Mouse (Mus musculus) thymus, postnatal 25 days (tissue): ENCODE measurements around the gene Nrbp1.

ENCODE experiments used
- DNase-seq: peaks from one replicate; pipeline ENCODE4 v3.0.0; 2022

Gene Nrbp1

DNA sequence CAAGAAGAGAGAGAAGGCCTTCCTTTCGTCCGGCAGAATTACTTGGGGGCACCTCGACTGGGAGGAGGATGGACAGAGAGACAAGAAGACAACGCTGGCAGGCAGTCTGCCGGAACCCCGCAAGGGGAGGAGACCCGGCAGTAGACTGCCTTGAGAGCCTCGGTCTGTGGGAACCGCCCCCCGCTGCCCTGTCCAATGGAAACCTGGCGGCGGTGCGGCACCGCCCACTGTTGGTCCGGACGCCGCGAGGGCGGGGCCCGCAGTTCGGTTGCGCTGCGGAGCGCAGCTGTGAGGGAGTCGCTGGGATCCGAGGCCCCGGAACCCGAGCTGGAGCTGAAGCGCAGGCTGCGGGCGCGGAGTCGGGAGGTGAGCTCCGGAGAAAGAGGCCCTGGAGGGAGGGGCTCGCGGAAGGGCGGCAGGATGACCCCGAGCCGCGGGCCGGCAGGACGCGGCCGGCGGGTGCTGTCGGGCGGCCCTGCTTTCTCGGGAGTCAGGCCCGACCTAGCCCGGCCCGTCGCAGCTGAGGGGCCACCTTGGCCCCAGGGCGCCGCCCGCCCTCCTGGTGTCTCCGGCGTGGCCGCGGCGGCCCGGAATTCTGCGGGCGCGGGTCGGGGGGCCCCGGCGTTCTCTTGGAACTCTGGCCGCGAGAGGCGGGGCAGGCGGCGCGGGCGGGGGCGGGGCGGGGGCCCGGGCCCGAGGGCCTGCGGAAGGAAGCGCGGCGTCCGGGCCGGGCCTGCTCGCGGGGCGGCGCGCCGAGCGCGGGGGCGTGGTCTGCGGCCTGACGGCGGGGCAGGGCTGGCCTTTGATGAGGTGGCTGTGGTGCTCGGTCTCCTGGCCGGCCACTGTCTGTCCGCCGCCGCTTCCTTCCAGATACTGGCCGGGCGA is at the start of gene Nrbp1, which contains the start of gene Gm9970:
Nrbp1 (plus strand) TSS at position 228 of the 885 bp plus-strand sequence.
Gm9970 (minus strand) TSS at position 596 of the 885 bp plus-strand sequence.
- DNase-seq: peak; percentile 96

DNA sequence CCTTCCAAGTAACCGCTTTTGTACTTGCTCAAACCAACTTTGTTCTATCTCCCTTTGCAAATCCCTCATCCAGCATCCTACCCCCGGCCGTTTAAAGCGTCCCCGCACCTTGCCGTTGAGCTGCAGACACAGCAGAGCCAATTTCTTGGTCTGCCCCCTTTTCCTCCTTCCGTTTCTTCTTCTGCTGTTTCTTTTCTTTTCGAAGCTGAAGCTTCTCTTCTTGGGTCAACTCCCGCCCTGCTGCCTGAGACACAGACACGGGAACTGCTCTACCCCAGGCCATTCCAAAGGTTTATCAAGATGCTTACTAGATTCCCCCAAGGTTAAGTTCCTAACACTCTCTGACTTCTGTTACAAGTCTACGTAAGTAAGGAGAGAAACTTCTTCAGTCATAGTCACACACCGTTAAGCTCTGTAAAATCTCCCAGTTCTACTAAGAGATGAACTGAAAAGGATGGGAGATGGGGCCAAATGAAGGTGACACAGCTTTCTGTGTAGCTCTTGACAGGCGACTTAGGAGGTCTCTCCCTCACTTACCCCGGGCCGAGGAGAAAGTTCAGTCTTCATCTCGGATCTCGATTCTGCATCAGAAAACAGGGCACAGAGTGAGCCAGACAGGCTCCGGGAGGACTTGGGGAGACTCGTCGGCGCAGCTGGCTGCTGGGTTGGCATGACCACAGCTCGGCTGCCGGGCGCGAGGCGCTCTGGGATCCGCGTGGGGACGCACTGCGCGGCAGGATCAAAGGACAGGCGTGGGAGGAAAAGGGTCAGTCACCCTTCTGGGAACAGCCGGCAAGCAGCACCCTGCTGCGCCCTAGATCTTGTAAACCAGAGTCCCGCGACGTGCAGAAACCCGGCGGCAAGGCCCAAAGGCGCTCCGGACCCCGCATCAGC is 48.4 kb upstream of the Nrbp1 start:
- DNase-seq: no peak

DNA sequence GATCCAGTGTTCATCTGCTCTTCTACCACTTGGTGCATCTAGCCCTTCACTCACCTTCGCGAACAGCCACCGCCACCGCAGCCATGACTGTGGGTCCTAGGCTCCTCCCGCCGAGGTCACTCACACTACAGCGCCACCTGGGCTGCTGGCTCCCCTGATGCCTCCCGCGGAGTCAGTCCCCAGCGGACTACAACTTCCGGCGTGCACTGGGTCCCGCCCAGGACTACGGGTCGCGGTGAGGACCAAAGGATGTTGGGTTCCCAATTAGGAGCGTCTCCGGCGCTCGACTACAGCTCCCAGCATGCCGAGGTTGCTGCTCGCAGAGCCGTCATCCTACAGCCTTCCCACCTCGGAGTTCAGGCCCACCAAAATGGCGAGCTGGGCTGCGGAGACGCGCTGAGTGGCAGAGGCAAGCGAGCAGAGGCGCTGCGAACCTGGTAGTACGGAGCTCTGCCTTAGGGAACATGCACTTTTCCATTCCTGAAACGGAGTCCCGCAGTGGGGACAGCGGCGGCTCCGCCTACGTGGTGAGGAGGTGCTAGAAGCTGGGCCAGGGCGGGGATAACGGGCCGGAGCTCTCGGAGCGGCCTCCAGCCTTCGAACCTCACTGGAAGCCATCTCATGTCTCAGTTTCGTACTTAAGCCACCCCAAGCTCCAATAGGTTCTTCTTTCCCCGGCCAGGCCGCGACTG is 47.6 kb upstream of the Nrbp1 start, which contains the start of the genes Snx17 and Eif2b4:
Snx17 (plus strand) TSS at position 289 of the 692 bp plus-strand sequence.
Eif2b4 (minus strand) TSS at position 492 of the 692 bp plus-strand sequence.
- peak; percentile 100 for DNase-seq

DNA sequence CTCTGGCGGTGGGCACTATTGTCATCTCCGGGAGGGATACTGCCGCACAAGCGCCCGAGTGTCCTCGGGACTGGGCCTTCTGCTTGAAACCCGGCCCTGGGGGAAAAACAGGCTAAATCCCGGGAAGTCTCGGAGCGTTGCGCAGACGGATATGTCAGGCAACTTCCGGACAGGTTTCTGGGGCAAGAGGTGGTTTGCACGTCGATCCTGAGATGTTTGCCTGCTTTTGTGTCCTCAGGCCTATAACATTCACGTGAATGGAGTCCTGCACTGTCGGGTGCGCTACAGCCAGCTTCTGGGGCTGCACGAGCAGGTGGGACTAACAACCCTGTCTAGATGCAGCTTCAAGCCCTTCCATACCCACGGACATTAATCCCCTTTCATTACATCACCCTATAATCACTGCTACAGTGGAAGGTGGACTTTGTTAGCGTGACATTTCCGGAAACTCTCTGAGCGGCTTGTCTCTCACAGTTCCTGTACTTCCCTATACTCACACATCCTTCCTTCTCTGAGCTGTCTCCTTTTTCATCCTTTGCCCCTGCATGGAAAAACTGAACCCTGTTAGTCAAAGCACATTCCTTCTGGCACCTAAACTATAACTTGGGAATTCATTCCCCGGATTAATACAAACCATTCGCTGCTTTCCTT is 46.9 kb upstream of the Nrbp1 start:
- no peak for DNase-seq

DNA sequence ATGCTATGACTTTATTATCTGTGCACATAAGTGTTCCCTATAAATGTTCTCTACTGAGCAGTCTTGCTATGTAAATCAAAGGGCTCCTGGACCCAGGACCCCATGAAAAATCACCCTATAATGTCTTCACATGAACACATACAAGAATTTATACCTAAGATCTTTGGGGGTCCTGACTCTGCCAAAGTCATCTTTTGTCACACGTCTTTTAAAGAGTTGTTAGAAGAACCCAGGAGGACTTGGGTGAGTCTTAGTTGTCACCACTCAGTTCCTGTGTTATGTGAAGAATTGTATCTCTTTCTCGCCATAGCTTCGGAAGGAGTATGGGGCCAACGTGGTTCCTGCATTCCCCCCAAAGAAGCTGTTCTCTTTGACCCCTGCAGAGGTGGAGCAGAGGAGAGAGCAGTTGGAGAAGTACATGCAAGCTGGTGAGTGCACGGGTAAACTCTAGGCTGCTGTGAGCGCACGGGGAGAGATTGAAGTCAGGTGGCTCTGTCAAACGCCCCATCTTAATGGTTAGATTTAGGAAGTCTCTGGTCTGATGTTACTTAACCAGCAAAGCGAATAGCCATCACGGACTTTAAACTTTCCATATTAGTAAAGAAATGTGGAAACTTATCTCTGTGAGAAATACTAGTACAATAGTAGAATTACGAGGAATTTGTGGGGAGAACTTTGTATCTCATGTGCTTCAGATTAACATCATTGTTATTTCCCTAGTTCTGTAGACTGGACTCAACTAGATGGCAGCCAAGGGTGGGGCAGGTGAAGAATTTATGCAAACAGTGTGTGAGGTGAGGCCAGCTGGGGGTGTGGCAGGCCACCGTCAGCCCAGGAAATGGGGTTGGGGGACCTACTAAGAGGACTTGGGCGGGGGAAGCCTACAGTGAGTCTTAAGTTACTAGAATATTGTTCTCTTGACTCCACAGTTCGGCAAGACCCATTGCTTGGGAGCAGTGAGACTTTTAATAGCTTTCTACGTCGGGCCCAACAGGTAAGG is 45.9 kb upstream of the Nrbp1 start:
- no peak for DNase-seq

DNA sequence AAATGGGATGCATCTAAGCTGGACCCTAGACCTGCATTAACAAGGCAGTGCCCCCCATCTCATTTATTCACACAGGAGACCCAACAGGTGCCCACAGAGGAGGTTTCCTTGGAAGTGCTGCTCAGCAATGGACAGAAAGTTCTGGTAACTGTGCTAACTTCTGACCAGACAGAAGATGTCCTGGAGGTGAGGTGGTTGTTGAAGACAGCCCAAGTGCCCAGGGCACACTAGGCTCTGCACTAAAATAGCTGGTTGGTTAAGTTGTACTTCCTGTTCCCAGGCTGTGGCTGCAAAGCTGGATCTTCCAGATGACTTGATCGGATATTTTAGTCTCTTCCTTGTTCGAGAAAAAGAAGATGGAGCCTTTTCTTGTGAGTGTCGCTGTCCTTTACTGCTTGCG is 45.0 kb upstream of the Nrbp1 start:
- no peak for DNase-seq

DNA sequence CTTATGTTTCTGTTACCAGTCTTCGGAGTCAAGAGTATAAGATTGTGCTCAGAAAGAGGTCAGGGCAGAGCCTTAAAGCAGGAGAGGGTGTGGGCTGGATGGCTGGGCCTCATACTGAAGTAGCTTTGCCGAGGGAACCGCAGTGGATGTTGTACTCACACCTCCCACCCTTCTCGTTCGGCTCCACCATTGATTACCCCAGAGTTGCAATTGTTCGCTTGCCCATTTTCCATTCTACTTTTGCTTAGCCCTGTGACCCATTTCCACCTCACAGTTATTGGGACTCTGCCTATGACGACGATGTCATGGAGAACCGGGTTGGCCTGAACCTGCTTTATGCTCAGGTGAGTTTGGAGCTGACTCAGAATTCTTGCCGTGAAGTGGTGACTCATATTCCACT is 44.5 kb upstream of the Nrbp1 start:
- DNase-seq: no peak

DNA sequence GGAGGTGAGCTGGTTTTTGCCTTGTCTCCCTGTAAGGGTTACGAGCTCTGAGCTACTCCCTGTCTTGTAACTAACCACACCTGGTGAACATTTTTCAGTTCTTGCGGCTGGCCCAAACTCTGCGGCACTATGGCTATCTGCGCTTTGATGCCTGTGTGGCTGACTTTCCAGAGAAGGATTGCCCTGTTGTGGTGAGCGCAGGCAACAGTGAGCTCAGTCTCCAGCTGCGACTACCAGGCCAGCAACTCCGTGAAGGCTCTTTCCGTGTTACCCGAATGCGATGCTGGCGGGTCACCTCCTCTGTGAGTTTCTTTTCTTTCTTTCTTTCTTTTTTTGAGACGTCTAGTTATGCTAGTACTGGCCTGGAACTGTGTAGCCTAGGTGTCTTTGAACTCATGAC is 43.6 kb upstream of the Nrbp1 start:
- no peak for DNase-seq

DNA sequence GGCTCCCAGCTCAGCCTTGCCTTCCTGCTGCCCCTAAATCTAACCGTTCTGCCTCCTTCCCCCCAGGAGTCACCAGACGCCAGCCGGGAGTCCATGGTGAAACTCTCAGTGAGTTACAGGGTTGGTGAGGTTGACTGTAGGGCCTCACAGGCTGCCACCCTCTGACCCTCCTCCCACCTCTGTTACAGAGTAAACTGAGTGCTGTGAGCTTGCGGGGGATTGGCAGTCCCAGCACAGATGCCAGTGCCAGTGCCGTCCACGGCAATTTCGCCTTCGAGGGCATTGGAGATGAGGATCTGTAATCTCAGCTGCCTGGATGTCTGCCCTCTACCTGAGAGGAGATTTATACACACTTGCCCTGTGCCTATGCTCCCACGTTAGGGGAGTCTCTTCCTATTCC is 42.5 kb upstream of the Nrbp1 start:
- DNase-seq: no peak

DNA sequence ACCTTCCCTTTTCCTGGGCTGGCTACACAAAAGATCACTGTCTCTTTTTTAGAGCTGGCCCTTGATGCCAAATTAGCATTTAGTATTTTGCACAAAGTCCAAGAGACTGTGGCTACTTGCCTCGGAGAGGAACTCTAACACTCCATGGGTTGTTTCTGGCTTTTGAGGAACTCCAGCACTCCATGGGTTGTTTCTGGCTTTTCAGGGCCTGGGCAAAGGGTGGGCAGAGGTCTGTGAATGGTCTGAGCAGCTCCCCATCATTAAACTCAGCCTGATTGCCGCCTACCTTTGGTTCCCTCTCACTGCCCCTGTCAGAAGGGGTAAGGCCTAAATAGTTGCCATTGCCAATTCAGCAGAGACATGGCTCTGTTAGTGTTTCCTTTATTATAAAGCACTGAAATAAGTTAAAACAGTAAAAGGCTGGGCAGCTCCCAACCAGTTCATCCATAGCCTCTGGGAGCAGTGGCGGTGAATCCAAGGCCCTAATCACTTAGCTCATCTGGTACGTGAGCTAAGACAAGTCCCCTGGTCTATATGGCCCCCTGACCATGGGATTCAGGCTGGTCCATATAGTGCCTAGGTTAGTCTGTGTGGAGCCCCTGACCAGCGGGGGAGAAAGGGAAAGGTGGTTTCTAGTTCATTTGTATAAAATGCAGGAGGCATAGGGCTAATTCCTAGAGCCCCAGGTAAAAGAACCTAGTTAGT is 41.9 kb upstream of the Nrbp1 start:
- no peak for DNase-seq

DNA sequence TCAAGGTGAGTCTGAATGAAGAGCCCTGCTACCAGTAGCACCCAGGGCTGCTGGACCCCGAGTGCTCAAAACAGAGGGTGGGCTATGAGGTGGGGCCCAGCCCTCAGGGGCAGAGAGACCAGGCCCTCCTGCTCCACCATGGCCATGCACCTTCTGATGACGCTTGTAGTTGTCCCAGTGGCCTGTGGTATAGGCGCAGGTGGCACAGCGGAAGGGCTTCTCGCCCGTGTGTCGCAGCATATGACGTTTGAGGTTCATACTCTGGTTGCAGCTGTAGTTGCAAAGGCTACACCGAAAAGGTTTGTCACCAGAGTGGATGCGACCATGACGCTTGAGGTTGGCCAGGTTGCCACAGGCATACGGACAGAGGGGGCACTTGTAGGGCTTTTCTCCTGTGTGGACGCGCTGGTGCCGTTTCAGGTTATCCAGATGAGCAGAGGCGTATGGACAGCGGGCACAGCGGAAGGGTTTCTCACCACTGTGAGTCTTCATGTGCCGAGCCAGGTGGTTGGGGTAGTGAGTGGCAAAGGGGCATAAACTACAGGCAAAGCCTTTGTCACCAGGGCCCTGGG is 41.3 kb upstream of the Nrbp1 start:
- DNase-seq: no peak

DNA sequence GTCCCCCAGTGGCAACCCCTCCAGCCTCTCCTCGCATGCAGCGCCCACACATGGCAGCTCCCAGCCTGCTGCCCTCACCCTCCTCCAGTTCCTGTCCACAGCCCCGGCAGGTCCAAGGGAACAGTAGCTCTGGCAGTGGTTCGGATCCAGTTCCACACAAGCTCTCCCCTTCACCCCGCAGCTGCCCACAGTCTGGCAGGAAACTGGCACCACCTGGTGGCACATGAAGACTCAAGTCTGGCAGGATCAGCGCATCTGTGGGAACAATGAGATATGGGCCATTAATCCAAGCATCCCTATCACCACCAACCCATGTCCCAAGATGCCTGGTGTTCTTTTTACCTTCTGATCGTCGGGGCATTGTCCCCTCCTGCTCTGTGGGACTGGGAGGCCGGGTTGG is 40.8 kb upstream of the Nrbp1 start:
- peak; percentile 27 for DNase-seq

DNA sequence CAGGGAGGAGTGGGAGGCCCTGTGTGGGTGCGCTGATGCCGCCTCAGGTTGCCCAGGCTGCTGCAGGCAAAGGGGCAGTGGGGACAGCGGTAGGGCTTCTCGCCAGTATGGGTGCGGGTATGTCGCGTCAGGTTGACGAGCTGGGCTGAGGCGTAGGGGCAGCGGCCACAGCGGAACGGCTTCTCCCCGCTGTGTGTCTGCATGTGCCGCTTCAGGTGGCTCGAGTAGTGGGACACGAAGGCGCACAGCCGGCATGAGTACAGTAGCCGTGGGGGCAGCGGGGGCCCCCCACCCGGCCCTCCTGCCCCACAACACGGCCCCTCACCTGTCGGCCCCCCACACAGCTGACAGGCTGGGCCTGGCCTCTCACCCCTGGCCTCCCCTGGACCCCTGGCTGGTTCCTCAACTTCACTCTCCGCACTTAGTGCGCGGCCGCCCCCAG is 40.3 kb upstream of the Nrbp1 start:
- DNase-seq: no peak

DNA sequence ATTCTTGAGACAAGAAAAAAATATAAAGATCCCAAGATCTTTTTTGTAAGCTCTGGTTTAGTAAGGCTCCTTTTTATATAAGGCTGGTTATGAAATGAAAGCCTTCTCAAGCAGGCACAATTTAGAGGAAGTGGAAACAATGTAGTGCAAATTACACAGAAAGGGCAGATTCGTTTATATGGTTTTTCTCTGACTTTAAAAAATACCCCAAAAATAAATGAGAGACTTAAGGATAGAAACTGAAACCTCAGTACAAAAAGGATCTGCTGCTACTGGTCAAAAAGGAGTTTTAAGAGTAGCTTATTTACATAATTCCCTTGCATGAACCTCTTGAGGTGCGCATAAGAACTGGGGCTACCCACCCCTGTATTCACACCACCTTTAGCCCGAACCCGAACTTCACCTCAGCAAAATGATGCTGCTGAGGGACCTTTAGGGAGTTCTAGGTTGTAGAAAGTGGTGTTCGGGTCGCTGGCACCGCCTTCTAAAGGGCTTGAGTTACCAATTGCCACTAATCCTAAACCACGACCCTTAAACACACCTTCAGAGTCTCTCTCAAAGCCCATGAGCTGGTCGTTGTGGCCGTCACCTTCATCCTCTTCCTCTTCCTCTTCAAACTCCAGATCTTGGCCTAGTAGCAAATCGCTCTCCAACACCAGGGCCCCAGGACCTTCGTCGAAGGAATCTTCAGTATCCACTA is 39.5 kb upstream of the Nrbp1 start:
- DNase-seq: no peak

DNA sequence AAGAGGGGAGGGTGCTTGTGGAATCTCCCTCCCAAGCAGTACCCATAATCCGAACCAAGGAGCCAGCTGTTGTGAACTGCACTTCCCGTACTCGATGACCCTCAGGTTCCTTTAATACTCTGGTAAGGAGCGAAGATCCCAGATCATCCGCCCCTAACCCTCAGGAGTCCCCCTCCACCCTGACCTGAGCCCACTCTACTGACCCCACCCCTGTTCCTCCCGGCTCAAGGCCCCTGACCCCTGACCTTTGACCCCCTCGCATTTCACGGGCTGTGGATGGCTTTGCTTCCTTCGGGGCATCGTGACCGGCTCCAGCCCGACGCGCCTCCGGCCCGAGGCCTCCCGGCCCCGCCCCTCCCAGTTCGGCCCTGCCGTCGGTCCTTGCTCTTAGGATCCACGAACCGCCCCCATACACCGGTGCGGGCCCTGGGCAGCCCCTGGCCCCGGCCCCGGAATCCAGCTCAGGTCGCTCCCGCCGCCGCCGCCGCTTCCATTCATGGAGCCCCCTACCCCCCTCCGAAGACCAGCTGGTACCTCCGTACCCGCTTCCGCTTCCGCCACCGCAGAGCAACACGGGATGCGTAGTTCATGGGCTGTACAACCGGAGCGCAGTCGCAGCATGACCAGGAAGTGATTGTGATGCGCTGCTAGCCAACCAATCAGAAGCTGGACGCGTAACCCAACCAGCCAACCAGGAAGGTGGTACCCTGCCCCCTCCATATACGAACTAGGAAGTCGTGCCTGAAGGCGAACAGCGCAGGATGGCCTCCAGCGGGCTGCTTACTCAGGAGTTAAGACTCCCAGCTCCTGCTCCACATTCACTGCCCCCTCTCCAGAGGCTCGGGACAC is 38.7 kb upstream of the Nrbp1 start, which contains the start of gene Zfp513:
Zfp513 (minus strand) TSS at position 562 of the 849 bp plus-strand sequence.
- DNase-seq: peak; percentile 93

DNA sequence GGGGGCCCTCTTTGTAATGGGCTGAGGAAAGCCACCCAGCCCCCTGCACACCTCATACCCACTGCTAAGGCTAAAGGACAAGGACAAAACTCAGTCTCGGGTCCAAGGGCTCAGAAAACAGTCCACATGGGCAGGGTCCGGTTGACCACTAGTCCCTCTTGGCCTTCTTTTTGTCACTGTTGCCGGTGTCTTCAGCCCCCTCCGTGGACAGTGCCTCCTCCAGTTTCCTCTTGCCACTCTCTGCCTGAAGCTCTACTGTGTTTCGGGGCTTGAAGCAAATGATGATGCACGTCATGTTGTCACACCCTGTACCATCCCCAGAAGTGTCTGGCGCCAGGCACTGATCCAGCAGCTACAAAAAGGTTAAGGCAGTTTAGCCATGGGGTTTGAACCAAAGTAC is 37.7 kb upstream of the Nrbp1 start:
- DNase-seq: no peak

DNA sequence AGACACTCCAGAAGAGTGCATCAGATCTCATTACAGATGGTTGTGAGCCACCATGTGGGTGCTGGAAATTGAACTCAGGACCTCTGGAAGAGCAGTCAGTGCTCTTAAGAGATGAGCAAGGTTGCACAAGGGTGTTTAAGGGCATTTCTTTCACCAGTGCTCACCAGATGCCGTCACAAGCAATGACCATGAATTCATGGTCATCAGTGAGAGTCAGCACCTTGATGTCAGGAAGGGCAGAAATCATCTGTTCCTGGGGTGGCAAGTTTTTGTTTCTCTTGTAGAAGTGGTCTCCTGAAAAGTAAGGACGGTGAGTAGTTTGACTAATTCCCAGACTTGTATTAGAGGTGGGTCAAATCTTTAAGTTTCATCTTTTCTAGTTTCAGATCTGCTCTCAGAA is 36.8 kb upstream of the Nrbp1 start:
- no peak for DNase-seq

DNA sequence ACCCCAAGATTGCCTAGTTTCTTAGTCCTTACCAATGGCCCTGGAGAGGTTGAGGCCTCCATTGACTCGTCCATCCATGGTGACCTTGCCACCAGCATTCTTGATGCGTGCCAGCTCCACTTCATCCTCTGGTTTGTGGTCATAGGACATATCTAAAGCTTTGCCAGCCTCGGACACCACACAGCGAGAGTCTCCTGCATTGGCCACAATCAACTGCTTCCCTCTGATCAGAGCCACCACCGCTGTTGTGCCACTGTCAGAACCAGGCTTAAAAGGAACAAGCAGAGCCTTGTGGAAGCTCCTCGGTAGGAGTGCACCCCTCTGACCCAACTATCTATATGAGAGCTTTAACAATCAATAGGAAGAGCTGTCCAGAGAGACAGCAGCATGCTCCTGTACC is 36.2 kb upstream of the Nrbp1 start:
- no peak for DNase-seq
